Mouse (Mus musculus) brain, adult 2 months (tissue): ENCODE measurements around the gene A730061H03Rik.

ENCODE experiments used
- DNase-seq: peaks from one replicate; pipeline ENCODE4 v3.0.0; 2011; ENCODE audit warnings: low read depth, low spot score

The A730061H03Rik gene

DNA sequence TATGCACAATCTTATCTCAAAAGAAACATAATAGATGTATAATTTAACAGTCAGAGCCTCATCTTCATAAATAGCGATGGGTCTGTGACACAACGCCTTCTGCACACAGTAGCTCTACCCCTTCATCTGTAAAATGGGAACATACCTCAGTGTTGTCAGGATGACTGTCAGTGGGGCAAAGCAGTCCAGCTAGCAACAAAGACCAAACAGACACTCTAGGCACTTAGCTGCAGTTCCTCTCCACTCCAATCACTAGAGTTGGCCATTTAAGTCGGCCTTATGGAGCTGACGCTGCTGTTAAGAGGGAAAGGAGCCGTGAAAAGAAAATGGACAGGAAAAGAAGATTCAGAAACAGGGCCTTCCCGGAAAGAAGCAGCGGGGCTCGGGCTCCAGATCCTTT is 8.4 kb downstream of the A730061H03Rik start:
- no peak for DNase-seq

DNA sequence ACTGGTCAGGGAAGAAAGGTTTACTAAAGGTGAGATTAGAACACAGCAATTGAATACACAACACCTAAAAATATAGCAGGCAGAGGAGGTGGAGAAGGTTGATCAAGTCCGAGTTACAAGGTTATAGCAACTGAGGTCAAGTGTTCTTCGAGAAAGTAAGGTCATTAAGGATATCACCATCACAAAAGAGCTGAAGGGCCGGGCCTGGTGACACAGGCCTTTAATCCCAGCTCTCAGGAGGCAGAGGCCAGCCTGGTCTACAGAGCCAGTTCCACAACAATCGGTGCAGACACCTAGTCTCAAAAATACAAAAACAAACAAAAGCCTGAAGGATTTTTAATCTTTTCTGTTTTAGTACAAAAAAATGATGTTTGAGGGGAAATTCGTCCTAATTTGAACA is 8.9 kb downstream of the A730061H03Rik start:
- DNase-seq = no peak

DNA sequence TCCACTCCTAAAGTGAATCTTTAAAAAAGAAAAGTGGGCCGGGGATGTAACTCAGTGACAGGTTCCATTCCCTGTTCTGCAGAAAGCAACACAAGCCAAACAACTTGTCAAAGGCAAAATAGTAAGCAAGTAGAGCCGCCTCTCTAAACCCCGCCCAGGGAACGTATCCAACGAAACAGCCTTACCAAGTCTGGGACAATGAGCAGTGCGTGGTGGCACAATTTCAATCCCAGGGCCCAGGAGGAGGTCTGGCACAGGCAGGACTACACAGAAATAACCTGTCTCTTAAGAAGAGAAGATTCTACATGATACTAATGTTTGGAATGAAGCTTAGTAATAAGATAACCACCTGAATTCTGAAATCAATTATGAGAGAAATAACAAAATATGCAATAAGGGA is 10.0 kb downstream of the A730061H03Rik start:
- peak; percentile 56 for DNase-seq

- DNase-seq = peak; percentile 54
Measured at GRCm38 (mm10) chr14:55544334-55544733, 15.9 kb downstream of the A730061H03Rik start.

DNA sequence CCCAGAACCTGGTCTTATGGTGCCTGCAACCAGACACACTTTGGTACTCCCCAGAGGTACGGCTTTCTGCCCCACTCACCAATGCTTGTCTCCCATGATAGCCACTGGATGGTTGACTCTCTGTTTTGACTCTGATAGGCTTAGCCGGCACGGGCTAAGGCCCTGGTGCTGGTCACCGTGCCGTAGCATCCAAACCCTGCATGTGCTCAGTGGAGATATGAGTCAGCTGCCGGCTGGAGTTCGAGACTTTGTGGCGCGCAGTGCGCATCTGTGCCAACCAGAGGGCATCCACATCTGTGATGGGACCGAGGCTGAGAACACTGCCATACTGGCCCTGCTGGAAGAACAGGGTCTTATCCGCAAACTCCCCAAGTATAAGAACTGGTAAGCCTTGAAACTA is 17.9 kb downstream of the A730061H03Rik start:
- no peak for DNase-seq

- DNase-seq = peak; percentile 93
Measured at GRCm38 (mm10) chr14:55540787-55541321, 19.4 kb downstream of the A730061H03Rik start.

DNA sequence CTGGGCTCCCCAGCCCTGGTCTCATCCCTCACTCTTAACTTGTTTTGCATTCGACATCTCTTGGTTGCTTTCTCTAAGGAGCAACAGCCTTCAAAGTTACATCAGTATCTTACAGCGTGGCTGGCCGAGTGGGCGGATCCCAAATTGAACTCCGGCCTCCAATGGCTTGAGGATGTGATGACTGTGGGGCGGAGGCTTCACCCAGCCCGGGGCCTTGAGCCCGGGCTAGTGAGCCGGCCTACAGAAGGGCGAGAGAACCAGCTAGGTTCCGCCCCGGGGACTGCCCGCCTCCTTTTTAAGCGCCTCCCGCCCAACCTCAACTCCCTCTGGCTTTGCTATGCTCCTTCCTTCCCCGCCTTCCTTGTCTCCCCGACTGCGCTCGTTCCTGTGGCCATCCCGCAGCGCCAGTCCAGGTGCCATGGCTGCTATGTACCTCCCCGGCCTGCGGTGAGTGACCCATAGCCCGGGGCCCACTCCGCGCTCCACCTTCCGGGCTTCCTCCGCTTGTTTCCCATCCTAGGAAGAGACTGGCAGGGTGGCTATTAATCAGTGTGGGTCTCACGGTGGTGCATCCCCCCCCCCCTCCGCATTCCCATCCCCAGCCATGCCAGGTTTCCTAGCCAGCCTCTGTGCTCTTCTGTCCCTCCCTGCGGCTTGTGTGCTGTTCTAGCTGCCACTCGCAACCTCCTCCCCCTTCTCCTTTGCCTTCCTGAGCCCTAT is 20.0 kb downstream of the A730061H03Rik start, which contains the start of gene Pck2:
Gene Pck2, plus strand, starts transcription at position 200 of the 720 bp plus-strand sequence.
- DNase-seq = peak; percentile 95

- DNase-seq = peak; percentile 50
Measured at GRCm38 (mm10) chr14:55536116-55536745, 24.0 kb downstream of the A730061H03Rik start.

DNA sequence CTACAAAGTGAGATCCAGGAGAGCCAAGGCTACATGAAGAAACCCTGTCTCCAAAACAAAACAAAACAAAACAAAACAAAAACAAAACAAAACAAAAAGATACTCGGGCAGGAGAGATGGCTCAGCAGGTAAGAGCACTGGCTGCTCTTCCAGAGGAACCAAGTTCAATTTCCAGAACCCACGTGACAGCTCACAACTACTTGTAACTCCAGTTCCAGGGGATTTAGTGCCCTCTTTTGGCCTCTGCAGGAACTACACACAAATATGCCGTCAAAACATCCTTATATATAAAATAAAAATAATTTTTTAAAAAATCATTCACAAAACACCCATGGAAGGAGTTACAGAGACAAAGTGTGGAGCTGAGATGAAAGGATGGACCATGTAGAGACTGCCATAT is 32.3 kb downstream of the A730061H03Rik start:
- peak; percentile 87 for DNase-seq

GRCm38 (mm10) chr14:55526674-55527073 is 33.5 kb downstream of the A730061H03Rik start:
- no peak for DNase-seq

DNA sequence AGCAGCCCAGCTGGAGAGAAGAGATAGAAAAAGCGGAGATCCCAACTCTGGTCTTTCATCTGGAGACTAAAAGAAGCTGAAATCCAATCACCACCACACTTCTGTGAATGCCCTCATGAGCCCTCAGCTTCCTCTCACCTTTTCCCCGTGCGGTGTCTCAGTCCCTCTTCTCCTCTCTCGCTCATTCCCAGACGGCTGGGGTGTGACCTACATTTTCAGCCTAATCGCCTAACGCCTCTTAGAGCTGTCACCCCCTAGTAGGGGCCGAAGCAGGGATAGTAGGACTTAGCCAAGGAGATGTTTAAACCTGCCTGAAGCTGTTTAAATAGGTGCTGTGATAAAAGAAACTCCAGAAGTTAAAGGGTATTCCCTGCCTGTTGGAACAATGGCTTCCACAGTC is 35.4 kb downstream of the A730061H03Rik start, which contains the start of gene Nrl:
Gene Nrl, minus strand, starts transcription at position 197 of the 400 bp plus-strand sequence.
- DNase-seq = no peak

DNA sequence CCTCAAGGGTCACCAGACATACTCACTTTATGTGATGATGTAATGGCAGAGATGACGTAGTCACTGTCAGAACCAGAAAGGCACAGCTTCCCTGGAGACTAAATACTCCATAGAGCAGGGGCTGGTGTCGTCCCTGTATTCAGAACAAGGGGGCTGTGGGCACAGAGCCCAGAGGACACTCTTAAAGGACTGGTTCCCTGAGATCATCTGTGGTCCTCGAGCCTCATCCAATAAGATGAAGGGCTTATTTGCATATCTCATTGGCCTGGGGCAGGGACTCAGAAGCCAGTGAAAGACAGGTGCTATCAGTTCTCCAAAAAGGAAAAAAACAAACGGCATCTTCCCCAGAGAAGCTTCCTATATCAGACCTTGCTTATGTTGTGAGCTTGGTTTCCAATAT is 36.1 kb downstream of the A730061H03Rik start:
- DNase-seq = no peak

DNA sequence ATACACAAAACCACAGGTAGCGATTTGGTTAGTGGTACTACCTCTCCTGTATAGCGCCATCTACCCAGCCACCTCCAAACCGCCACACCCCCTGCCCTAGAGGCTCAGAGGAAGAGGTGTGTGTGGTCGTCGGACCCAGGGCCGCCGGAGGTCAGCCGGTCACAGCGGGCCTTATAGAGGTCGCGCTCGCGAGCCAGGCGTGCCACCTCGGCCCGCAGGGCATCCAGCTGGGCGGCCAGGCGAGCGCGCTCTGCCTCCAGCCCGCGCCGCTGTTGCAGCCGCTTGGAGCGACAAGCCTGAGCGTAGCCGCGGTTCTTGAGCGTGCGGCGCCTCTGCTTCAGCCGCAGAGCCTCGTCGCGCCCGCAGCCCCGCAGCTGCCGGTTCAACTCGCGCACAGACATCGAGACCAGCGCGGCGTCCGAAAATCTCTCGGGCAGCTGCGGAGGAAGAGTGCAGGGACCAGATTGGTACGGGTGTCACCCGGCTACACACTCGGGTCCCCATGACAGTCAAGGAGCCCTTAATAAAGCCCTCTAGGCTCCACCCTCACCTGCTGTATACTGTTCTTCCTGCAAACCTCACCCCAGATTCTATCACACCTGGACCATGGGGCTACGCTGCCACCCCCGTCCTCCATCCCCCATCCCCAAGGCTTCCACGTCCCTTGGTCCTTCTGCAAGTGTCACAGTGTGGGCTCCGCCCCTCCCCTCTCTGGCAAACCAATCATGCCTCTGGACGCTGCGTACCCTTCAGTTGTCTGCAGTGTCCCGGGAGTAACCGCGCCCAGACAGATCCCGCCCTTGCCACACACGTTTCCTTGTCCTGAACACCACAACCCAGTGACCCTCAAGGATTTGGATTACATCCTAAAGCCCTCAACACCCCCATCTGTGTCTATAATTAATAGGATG is 39.5 kb downstream of the A730061H03Rik start:
- peak; percentile 63 for DNase-seq

DNA sequence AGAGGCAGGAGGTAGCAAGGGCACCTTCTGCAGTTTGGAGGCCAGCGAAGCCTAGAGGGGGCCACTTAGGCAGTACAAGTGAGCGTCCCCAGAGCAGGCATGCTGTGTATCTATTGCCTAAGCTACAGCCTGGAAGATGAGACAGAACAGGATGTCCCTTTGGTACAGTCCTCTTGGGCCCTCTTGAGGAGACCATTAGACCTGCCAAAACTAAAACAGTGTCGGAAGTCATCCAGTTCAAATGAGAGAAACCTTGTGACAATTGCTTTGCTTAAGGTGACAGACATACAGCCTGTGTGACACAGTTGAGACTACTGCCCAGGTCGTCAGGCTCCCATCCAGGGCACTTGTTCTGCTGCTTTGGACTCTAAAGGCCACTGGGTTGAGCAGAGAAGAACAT is 40.6 kb downstream of the A730061H03Rik start:
- peak; percentile 54 for DNase-seq

- DNase-seq = peak; percentile 89
Measured at GRCm38 (mm10) chr14:55518897-55519296, 41.3 kb downstream of the A730061H03Rik start.

- DNase-seq = no peak
Measured at GRCm38 (mm10) chr14:55515846-55516245, 44.4 kb downstream of the A730061H03Rik start.

DNA sequence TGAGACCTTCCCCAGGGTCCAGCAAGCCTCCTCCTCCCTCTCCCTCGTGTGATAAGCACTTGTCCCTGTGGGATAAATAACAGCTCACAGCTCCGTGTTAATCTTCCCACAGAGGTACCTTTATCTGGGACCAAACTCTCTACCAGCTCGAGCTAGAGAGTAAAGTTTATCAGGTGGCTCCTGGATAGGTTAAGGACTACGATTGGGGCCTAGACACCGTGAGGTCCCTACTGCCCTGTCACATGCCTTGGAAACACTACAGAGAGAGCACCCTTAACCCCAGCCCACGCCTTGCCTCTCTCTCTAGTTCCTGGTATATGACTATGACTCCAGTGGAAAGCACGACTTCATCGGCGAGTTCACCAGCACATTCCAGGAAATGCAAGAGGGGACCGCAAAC is 46.3 kb downstream of the A730061H03Rik start:
- DNase-seq = no peak

DNA sequence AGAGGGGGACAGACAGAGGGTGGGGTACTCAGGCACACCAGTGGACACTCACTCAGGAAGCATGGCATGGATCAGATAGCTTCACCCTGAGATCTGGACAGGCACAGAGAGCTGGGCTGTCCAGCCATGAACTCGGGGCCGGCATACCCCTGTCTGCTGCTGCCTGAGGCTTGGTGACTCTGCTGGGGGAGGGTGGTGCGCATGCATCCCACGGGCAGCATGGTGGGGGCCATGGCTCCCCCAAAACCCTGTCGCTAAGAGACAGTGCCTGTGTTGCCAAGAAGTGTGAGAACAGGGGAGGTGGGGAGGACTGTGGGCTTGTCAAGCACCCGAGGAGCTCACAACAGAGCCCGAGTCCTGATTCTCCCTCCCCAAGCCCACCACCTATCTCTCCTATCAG is 49.2 kb downstream of the A730061H03Rik start:
- peak; percentile 88 for DNase-seq

DNA sequence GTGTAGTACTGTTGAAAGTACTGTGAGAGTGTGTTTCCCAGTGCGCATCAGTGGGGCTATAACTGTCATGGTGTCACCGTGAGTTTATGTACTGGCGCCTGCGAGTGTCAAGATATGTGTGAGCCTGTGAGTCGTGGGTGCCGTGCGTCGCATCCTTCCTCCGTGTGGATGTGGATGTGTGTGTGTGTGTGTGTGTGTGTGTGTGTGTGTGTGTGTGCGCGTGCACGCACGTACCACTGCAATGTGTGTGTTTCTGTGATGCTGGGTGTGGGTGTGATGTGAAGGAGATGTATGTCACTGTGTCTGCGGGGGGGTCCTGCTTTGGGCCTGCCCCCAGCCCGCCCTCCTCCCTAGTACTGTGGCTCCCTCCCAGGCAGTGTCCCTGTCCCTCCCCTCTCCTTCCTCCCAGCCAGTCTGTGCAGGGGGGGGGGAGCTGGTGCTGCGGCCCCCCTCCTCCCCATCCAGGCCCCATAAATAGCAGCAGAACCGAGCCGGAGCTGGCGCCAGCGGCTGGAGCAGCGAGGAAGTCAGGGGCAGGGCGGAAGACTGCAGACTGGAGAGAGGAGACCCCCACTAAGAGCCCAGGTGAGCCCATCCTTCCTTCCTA is 50.0 kb downstream of the A730061H03Rik start, which contains the start of gene Cpne6:
Gene Cpne6, plus strand, starts transcription at position 321 of the 607 bp plus-strand sequence.
- peak; percentile 83 for DNase-seq
